Mouse (Mus musculus): ENCODE results near the gene Zap70.

Zap70 gene

DNA sequence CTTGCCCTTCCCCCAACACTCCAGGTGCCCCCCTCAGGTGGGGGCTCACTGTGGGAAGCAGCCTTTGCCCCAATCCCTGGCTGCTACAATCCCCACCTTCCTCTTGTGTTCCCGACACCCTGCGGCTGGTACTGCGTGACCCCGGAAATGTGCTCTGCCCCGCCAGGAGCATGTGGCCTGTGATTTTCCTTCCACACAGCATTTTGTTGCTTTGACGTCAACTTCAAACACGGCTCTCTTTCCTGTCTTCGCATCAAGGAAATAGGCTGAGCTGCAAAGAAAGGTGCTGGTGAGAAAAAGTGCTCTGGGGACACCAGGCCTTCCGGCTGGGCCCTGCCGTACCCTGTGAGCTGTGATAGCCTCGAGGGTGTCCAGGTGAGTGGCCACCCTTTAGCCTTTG lies at the start of gene Zap70:
Gene Zap70, plus strand, starts transcription at position 231 of the 400 bp plus-strand sequence.
- DNase-seq (ENCODE audit: low spot score): no peak

DNA sequence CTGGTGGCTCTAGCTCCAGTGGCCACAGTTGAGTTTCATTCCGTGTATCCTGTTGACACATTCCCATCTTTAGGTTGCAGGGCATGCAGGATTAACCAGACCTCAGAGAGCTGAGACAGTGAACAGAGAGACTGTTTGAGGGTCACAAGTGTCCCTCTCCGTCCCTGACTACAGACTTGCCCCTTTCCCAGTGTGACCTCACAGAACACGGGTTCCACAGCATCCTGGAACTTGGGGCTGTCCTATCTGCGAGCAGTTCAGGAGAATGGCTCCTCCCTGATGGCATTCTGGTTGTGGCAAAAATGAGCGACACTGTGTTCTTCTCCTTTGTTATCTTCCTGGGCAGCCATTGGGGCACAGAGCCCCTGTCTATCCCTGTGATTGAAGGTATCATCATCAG lies 47.3 kb upstream of the Zap70 start, which contains the start of gene Actr1b:
Gene Actr1b, minus strand, starts transcription at position 112 of the 400 bp plus-strand sequence.
- DNase-seq (ENCODE audit: low spot score): no peak

DNA sequence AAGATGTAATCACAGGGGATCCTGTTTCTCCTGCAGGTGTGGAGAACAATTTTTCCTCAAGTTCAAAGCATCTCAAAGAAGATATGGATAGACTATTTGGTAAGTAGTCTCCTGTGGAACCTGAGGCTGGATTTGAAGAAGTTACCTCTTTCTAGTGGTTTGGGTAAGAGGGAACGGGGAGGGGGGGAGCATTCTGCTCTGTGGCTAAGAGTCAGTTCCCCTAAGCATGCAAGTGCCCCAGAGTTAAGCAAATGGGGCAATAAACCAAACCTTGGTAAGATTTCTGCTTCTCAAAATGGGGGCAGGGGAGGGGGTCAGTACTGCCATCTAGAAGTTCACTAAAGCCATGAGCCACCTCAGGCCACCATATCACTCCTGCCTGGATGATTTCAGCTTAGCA lies 42.8 kb upstream of the Zap70 start:
- no peak for DNase-seq (ENCODE audit: low spot score)

DNA sequence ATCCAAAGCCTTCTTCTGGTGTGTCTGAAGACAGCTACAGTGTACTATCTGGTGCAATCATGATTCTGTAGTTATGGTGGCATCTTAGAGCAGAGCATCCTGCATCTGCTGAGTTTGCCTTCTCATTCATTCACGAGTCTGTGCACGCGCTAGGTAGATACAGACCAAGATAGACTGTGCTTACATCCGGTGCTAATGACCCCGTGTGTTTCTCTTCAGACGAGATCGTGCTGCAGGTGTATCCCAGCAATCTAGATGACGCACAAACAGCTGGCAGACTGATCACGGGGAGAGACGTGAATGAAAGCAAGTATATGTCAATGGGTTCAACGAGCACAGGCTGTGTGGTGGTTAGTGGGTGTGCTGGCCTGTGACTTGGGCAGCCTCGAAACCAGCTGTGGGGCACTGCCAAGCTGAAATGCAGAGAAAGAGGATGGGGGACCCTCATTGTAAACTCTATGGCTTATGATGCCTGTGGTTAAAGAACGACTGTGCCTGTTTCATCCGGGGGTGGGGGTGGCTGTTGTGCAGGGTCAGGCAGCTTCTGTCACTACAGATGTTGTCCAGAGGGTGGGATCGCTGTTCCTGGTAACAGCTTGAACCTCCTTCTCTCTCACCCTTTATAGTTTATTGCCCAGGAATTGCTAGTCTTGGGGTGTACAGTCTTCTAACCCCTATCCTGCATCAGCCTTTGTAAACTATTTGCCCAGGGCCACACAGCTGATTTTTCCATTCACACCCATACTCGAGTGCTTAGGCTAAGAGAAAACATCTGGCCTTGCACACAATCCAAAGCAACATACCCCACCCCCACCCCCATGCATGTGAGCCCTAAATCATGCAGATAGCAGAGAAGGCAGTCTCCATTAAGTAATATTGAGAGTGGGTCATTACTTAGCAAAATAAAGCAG lies 38.2 kb upstream of the Zap70 start:
- DNase-seq (ENCODE audit: low spot score): no peak

DNA sequence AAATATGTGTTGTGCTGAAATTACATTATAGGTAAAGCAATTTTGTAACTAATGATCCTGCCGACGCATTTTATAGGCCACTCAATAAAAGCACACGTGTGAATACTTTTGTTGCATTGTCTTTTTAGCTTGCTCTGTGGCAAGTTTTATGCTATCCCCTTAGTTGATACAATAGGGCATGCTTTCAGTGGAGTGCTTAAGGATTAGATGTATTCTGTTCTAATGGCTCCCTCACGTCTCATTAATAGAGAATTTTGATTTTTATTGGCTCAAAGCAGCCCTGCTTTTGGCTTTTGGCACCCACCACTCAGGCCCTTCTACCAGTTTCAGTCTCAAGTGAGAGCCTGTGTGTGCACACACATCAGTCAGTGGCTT lies 37.6 kb upstream of the Zap70 start:
- DNase-seq (ENCODE audit: low spot score): no peak

DNA sequence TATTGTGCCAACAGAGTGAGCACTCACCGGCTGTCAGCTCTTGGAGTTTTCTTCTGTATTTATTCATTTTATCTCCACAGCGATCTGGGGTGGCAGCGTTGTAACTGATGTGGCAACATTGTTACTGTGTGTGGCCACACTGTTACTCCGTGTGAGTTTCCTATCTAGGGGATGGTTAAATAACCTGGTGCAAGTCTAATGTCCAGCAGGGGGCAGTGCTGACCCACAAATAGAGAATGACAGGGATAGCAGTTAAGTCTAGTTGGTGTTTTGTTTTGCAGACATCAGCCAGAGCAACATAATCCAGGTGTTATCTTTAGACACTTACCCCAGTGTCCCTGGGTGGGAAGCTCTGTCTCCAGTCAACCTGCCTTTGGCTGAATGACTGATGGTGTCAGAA lies 24.3 kb upstream of the Zap70 start:
- peak; percentile 69 for DNase-seq (ENCODE audit: low spot score)

DNA sequence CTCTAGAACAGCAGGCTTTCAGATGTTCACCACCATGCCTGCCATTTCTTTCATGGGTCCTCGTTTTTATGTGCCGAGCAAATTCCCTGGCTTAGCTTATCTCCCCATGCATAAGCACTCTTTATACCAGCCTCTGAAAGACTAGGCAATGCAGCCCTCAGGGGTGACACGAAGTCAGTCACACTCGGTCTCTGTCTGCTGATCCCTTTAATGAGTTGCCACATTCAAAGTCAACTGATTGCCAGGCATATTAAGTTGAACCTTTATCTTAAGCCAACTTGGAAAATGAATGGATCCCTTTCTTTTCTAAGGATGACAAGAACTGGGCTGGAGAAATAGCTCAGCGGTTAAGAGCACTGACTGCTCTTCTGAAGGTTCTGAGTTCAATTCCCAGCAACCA lies 22.4 kb upstream of the Zap70 start:
- no peak for DNase-seq (ENCODE audit: low spot score)

DNA sequence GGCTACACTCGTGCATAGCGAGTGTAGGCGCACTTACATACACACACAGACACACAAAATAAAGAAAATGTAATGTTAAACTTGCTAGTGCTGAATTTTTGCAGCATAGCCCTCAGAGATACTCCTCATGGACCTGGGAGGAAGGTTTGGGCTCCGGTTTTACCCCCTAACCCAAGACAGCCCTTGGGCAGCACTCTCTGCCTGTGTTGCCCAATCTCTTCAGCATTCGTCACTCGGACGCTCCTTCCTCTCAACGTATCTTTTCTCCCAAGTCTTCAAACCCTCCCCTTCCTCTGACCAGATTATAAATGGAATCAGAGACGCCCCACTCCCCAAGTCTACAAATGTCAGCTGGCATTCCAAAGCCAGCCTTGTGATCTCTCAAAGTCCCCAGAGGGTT lies 18.6 kb upstream of the Zap70 start:
- DNase-seq (ENCODE audit: low spot score): no peak

DNA sequence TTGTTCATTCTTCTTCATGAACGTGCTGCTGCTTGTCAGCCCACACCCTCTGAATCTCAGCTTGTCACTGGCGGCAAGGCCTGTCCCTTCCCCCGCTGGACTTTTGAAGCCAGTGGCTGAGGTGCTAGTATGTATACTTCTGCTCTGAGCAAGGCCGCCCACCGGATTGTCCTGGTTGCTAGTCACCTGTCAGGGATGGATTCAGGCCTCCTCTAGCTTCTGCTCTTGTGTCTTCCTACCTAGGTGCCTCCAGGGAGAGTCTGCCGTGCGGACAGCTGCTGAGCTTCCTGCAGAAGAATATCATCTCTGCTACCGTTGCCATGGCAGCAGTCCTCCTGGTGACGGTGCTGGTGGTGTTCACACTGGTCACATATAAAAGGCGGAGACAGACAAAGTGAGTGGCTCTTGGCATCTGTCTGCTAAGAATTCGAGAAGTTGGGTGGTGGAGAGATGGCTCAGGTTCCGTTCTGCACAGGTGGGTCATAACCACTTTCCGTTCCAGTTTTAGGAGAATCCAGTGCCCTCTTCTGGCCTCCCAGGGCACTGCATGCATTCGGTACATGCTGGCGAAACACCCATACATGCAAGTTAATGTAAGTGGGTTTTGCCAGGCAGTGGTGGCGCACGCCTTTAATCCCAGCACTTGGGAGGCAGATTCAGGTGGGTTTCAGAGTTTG lies 17.2 kb upstream of the Zap70 start:
- DNase-seq (ENCODE audit: low spot score): no peak

DNA sequence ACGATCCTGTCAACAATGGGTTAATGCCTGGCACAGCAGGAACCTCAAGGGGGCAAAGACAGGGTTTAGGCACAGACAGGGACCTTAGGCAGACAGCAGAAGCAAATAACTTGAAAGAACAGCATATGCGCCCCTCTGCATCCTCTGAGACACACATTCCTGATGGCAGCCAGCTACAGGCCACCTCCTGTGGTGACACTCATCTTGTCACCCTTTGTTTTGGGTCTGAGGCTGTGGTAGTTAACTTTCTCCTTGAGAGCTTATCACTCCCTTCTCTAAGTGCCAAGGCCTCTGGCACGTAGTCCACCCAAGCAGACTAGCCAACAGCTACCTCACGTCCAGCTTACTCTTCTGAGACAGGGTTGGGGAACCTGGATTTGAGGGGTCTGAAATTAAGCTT lies 15.9 kb upstream of the Zap70 start:
- no peak for DNase-seq (ENCODE audit: low spot score)

DNA sequence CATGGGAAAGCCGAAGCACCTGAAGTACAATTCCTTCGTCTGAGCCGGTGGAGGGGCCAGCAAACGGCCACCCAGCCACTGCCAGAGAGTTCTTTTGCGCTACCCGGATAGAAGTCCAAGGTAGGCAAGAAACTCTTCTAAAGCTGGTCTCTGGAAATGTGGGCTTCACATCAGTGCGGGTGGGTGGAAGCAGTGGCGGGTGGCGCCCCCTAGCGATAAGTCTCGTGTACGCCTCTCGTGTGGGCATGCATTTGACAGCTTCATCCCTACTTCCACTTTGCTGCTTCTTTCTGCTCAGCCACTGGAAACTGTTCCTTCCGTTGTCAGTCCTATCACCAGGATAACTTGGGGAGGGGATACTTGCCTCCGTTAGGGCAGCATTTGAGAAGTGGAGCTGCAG lies 15.1 kb upstream of the Zap70 start:
- peak; percentile 63 for DNase-seq (ENCODE audit: low spot score)

DNA sequence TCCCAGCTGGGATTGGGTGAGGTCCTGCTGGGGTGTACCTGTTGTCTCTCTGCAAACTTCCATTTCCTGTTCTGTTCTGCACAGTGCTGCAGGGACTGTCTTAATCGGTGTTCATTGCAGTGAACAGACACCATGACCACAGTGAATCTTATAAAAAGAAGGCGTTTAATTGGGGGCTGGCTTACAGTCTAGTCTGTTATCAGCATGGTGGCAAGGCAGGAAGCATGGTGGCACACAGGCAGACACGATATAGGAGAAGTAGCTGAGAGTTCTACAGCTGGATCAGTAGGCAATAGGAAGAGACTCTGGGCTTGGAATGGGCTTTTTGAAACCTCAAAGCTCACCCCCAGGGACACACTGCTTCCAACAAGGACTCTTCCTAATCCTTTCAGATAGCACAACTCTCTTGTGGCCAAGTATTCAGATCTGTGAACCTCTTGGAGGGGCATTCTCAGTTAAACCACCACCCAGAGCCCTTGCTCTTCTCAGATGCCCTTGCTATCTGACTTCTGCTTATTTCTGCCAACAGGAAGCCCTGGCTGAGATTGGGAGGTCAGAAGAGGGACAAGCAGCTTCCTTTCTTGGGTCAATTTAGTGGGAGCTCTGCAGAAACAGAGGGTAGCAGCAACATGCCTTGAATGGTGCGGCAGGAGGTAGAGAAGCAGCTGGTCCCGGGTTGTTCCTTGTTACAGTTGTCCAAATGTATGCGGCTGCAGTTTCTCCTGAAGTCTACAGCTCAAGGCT lies 7.5 kb upstream of the Zap70 start:
- no peak for DNase-seq (ENCODE audit: low spot score)

DNA sequence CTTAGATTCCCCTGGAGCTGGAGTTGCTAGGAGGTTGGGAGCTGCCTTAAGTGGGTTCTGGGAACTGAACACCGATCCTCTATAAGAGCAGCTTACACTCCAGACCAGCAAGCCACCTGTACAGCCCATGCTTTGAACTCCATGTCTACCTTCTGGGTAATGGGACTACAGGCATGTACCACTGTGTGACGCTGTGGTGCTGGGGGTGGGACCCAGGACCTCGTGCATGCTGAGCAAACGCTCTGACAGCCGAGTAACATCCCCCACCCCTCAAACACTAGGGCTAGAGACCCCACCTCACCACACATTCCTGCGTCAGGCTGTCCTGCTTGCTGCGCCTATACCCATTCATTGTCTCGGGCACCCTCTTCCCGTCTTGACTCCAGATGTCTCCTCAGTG lies 3.0 kb upstream of the Zap70 start:
- no peak for DNase-seq (ENCODE audit: low spot score)

DNA sequence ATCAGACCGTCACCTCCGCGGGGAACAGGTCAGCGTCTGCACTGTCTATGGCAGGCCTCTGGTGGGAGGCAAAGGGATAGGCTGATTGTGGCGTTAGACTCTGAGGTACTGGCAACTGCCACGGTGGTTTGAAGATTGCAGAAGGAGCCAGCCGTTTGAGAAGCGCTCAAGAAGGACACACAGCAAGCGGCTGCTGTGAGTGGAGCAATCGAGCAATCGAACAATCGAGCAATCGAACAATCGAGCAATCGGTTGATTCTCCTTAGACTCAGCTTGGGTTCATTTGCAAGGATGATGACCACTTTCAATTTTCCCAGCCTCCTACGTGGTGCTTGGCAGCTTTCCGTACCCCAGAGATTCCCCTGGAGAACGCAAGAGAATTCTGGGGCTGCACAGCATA lies 2.5 kb upstream of the Zap70 start:
- DNase-seq (ENCODE audit: low spot score): no peak

DNA sequence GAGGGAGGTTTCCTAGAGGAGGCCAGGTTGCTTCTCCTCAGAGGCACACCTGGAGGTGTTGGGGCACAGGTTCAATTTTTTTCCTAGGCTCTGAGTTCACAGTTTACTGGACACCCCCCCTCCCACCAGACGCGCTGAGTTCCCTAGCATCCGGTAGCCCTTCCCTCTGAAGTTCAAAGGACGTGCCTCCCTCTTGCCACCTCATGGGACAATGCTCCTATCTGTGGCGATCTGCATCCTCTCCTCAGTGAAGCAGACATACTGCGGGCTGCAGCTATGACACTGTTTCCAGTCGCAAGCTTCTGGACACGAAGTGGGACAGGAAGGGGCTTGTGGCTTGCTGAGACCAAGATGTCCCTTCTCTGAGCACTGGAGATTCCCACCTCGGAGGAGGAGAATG lies 1.2 kb upstream of the Zap70 start:
- DNase-seq (ENCODE audit: low spot score): no peak

DNA sequence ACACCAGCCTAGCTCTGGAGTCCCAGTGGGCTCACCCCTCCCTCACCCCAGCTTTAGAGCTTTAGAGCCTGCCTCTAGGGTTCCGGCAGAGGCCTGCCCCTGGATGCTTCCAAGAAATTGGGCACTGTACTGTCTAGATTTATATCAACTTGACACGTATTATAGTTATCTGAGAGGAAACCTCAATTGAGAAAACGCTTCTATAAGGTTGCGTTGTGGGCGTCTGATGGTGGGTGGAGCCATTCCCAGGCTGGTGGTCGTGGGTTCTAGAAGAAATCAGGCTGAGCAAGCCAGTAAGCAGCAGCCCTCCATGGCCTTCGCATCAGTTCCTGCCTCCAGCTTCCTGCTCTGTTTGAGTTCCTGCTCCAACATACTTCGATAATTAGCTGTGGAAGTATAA lies 537 bp upstream of the Zap70 start:
- DNase-seq (ENCODE audit: low spot score): no peak

DNA sequence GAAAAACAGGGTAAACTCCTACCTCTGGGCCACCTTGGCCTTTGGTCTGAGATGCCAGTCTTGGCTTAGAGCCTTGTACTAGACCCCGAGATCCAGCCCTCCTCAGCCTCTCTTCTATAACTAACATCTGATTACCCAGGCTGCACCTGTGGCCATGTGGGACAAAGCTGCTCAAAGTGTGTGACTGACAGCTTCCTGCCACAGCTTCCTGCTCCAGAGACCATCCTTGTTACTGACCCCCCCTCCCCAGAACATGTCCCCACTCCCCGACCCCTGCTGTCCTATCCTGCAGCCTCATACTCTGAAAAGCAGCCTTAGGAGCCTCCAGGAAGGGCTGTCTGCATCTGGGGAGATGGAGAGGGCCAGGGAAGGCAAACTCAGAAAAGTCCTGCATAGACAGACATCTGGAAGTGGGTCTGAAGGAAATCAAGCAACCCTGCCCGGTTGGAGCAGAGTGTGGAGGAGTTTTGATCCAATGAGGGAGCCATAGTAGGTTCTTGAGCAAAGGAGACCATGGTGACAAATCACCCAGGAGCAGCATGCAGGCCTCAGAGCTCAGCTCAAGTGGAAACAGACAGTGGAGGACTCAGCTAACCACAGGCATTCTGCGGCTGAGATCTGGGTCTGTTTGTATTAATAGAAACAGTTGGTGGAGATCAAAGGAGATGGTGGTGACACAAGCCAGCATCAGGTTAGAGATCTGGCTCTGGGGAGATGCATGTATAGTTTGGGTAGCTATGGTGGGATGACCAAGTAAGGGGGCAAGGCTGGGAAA lies 5.0 kb downstream of the Zap70 start:
- DNase-seq (ENCODE audit: low spot score): no peak

DNA sequence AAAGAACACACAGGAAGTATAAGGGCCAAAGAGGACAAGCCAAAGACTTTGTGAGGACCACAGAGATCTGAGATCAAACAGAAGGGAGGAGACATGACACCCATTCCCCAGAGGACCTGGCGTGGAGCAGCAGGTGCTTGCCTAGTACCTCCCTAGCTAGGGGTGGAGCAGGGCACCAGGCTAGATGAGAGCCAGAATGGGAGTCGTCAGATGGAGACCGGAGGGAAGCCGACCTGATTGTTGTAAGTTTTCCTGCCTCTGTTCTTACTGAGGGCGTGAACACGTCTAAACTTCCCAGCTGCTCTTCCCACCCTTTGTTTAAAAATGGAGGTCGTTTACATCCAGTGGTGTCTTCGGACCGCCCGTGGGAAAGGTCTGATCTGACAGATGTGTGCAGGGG lies 5.7 kb downstream of the Zap70 start:
- no peak for DNase-seq (ENCODE audit: low spot score)

DNA sequence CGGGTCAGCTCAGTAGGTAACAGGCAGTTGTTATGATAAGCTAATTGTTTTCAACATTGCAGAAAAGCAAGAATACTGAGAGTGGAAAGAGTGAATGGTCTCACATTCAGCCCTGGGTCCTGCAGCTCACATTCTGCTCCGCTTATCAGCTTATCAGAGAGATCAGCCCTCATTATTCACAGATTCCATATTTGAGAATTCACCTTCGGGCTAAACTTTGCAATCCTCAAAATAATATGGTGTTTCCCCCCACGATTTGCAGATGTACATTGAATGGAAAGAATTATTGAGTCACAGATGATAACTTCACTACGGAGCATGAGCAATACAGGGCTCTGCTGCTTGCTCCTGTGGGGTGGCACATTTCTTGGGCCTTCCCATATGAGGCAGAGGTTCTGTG lies 7.2 kb downstream of the Zap70 start:
- no peak for DNase-seq (ENCODE audit: low spot score)

DNA sequence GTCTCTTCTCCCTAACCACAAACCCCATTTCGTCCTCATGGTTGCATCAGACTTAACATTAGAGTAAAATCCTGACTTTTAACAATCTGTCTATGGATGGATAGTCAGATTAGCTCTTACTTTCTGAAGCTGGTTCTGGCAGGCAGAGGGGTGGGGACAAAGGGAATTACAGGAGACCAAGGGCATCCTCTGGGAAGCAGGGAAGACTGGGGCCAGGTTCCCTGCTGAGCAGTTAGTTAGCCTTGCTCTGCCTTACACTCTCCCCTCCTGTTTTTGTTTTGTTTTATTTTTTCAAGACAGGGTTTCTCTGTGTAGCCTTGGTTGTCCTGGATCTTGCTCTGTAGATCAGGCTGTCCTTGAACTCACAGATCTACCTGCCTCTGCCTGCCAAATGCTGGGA lies 8.4 kb downstream of the Zap70 start:
- no peak for DNase-seq (ENCODE audit: low spot score)

DNA sequence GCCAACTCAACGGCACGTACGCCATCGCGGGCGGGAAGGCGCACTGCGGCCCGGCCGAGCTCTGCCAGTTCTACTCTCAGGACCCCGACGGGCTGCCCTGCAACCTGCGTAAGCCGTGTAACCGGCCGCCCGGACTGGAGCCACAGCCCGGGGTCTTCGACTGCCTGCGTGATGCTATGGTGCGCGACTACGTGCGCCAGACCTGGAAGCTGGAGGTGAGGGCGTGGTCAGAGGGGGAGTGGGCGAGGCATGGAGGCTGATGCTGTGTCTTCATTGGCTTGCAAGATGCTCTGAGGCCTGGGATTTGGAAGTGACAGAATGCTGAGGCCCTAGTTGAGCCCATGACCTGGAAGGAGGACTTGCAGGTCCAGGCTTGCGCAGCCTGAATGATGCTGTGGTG lies 9.4 kb downstream of the Zap70 start:
- DNase-seq (ENCODE audit: low spot score): peak; percentile 57
